Mouse (Mus musculus): ENCODE measurements at regions not wholly inside any gene's neighbourhood (a gene's known extent, or its start where the extent isn't known, plus 50 kb on each side); places are given as distances from the start of the nearest gene placed in this dataset.
A peak's percentile ranks its signal among the peaks of the same experiment; 100 is the strongest.

DNA sequence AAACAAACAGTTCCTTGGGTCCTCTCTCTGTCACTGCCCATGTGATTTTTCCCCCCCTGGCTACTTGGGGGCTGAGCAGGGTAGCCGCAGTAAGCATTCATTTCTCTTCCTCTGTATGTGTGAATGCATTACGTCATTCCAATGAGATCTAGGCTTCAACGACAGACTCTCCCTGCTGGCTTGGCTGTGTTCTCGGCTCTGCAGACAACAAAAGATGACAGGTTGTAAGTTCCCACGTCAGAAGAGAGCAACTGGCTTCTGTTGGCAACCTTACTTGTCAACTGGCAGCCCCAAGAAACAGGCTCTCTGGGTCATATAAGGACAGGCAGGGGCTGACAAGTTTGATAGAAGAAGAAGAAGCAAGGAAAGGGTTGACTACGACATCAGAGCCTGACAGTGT, 423.4 kb downstream of the Sorl1 start:
- H3K9me3 ChIP-seq: no peaks in the 10 kb centered on the region
- 0 out of 2 replicates have a peak, but pooled peaks have one; percentile 31 for ATAC-seq (ENCODE audit: low FRiP score)
- H3K4me3 ChIP-seq (replicated peaks): no peak overlapping the region
- H3K9ac ChIP-seq: no peak overlapping the region
- H3K4me2 ChIP-seq: no peak overlapping the region
- no peaks in the 10 kb centered on the region for H3K36me3 ChIP-seq (replicated peaks)
- peak overlapping the region; percentile 95 for H3K27ac ChIP-seq
- WGBS: 15% methylated on average over 6 of the region's 6 CpGs
- no peaks in the 10 kb centered on the region for H3K27me3 ChIP-seq
- H3K4me1 ChIP-seq: peaks cover 60% of the 10 kb centered on the region

DNA sequence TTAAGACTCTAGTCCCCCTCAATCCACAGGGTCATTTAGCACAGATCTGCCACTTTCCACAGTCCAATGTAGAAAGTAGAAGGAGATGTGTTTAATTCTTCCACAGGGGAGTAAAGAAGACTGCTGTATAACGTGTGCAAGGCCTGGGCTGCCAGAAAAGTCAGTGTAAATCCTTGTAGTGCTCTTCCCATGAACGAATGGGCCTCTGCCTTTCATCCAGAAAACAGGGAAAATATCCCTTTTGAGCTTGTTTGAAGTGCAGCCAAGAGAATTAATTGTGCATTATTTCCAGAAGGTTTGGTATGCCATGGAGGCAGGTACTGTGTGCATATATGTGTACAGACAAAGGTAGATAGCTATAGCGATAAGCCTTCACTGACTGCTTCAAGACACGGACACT, 425.1 kb downstream of the Sorl1 start:
- Histone ChIP-seq H3K4me1 (peaks cover 60% of the 10 kb centered on the region), H3K4me2 (peak overlapping the region; percentile 29; the same call in 1 of the 2 replicates), H3K4me3 (replicated peaks) (no peak overlapping the region), H3K9ac (peak overlapping the region; percentile 22; the same call in 1 of the 2 replicates), H3K27ac (peak overlapping the region; percentile 95), H3K36me3 (replicated peaks) (no peaks in the 10 kb centered on the region), H3K9me3 (no peaks in the 10 kb centered on the region), H3K27me3 (no peaks in the 10 kb centered on the region)
- ATAC-seq (ENCODE audit: low FRiP score): no peak
- 41% methylated on average over 4 of the region's 4 CpGs for WGBS

DNA sequence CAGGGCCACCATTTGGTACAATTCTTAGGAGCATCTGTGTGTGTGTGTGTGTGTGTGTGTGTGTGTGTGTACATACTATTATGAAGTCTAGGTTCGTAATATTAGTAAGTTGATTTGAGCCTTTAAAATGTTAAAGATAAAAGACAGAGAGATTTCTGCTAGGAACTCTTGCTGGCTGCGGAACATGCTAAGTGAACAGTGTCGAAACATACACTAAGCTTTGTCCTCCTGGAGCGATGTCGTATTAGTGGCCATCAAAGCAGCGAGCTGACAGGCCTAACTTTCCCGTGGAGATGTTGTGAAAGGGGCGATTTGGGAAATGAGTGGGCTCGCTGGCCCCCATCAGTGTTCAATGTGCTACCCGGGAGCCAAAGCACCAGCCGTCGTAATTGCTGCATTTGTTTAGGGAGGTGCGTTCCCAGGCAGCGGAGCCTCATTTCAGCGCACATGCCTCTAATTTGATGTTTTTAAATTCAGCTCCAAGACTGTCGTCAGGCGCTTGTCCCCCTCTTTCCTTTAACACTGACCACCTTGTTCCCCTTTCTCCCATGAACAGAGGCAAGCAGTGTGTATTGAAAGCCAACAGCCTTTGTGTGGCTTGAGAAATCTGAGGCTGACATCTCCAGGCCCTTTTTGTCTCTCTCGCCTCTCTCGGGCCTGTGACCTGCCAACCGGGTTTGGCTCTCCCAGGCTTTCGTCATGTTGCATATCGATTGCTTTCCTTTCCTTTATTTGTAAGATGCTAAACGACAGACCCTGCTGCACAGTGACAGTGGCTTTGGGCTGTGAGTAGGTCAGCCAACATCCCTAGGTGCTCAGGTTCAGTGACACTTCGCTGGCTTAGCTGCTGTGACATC, 426.3 kb downstream of the Sorl1 start:
- H3K36me3 ChIP-seq (replicated peaks): no peaks in the 10 kb centered on the region
- peak overlapping the region; percentile 29 for H3K4me2 ChIP-seq
- peak overlapping the region; percentile 95 for H3K27ac ChIP-seq
- 10% methylated on average over 24 of the region's 24 CpGs for WGBS
- H3K9ac ChIP-seq: peak overlapping the region; percentile 42
- no peak overlapping the region for H3K4me3 ChIP-seq (replicated peaks)
- no peaks in the 10 kb centered on the region for H3K9me3 ChIP-seq
- ATAC-seq (ENCODE audit: low FRiP score): peak; percentile 83
- peaks cover 53% of the 10 kb centered on the region for H3K4me1 ChIP-seq
- H3K27me3 ChIP-seq: no peaks in the 10 kb centered on the region

DNA sequence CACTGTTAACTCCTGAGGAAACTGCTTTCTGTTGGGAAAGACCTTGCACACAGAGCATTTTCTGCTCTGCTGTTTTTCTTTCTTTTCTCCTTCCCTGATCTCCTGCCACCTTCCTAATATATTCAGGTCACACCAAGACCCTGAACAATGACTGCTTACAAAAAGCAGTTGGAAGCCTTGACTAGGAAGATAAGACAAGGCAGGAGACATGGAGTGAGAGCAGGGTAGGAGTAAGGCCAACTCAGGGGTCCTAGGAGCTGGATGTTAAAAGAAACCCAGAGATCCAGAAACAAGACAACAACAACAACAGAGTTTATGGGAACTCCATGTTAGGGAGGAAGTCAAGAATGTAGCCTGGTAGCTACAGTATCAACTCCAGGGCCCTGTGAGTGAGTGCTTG, 426.9 kb downstream of the Sorl1 start:
- Histone ChIP-seq H3K27me3 (no peaks in the 10 kb centered on the region), H3K4me3 (replicated peaks) (no peak overlapping the region), H3K27ac (peak overlapping the region; percentile 95), H3K36me3 (replicated peaks) (no peaks in the 10 kb centered on the region), H3K4me1 (peaks cover 50% of the 10 kb centered on the region), H3K4me2 (peak overlapping the region; percentile 29; the same call in 1 of the 2 replicates), H3K9me3 (no peaks in the 10 kb centered on the region), H3K9ac (peak overlapping the region; percentile 42; the same call in 1 of the 2 replicates)
- ATAC-seq (ENCODE audit: low FRiP score): 0 out of 2 replicates have a peak, but pooled peaks have one; percentile 42

DNA sequence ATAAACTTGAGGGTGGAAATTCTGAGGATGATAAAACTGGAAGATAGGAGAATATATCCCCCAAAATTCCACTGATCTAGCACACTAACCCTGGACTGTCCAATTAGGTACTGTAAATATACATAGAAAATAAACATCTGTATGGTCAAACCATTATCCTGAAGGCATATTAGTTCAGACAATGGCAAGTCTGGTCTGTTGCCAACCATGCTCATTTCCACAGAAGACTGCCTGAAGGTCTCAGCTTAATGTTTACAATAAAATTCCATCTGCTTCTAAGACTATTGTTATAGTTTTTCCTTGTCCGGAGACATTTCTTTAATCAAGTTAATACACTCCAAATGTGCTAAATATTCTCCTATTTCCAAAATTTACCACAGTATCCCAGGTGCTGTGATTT, 441.2 kb downstream of the Sorl1 start:
- ATAC-seq (ENCODE audit: low FRiP score): no peak
- 87% methylated on average over 1 of the region's 1 CpGs for WGBS
- H3K4me2 ChIP-seq: no peak overlapping the region
- H3K36me3 ChIP-seq (replicated peaks): no peaks in the 10 kb centered on the region
- H3K27ac ChIP-seq: no peak overlapping the region
- H3K4me3 ChIP-seq (replicated peaks): no peak overlapping the region
- no peaks in the 10 kb centered on the region for H3K27me3 ChIP-seq
- H3K9ac ChIP-seq: no peak overlapping the region
- H3K4me1 ChIP-seq: no peaks in the 10 kb centered on the region
- no peaks in the 10 kb centered on the region for H3K9me3 ChIP-seq

DNA sequence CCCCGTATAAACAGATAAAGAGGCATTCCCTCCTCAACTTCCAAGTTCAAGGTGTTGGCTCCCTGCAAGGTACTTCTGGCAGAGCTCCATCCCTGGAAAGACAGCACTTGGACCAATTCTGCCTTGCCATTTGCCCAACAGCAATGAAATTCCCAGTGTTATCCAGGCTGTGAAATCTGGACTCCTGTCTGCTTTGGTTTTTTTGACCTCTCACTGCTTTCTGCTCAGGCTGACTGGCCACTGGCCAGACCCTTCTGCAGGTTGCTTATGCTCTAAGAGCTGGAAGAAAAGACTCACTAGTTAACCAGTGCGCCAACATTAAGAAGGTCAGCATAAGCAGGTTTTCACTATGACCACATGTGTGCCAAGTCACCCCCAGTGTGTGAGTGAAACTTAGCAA, 448.4 kb downstream of the Sorl1 start:
- Histone ChIP-seq H3K9ac (no peak overlapping the region), H3K27me3 (no peaks in the 10 kb centered on the region), H3K36me3 (replicated peaks) (no peaks in the 10 kb centered on the region), H3K4me1 (no peaks in the 10 kb centered on the region), H3K4me2 (no peak overlapping the region), H3K27ac (no peak overlapping the region), H3K4me3 (replicated peaks) (no peak overlapping the region), H3K9me3 (no peaks in the 10 kb centered on the region)
- no peak for ATAC-seq (ENCODE audit: low FRiP score)
- 89% methylated on average over 2 of the region's 2 CpGs for WGBS

DNA sequence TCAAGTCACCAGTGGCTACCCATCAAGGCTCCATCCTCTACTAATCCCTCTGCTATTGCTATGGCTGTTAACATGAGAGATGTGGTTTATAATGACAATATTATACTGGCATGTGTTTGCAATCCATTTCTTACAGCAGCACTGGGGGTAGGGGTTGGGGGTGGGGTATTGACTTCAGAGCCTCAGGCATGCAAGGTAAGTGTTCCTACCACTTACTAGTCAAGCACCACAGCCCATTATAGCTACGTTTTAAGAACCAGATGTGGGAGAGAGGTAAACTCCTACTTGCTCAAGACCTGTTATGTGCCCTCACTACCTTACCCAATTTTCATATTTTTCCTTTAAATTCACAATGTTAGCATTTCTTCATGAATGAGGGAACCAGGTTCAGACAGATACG, 451.1 kb downstream of the Sorl1 start:
- no peak overlapping the region for H3K4me3 ChIP-seq (replicated peaks)
- H3K4me2 ChIP-seq: no peak overlapping the region
- H3K9ac ChIP-seq: no peak overlapping the region
- no peak overlapping the region for H3K27ac ChIP-seq
- H3K4me1 ChIP-seq: no peaks in the 10 kb centered on the region
- H3K9me3 ChIP-seq: no peaks in the 10 kb centered on the region
- no peaks in the 10 kb centered on the region for H3K36me3 ChIP-seq (replicated peaks)
- no peak for ATAC-seq (ENCODE audit: low FRiP score)
- no peaks in the 10 kb centered on the region for H3K27me3 ChIP-seq
- WGBS: 78% methylated on average over 2 of the region's 2 CpGs

DNA sequence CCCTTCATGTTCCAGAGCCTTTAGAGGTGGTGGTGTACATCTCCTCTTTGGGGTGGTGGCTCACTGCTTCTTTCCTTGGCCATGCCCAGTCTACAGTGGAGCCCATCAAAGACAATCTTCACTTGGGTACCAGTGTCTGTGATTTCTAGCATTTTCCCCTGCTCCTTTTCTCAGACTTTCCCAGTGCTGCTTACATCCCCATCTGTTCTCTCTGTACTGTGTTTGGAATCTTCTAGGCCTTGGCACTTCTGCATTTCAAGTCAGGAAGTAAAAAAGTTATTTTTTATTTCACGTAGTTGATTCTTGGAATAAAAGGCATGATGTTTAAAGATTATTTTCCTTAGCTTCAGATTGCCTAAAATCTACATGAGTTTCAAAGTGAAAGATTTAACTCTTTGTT, 455.4 kb downstream of the Sorl1 start:
- H3K4me1 ChIP-seq: no peaks in the 10 kb centered on the region
- H3K9ac ChIP-seq: no peak overlapping the region
- no peak overlapping the region for H3K4me2 ChIP-seq
- no peaks in the 10 kb centered on the region for H3K27me3 ChIP-seq
- no peaks in the 10 kb centered on the region for H3K9me3 ChIP-seq
- H3K36me3 ChIP-seq (replicated peaks): no peaks in the 10 kb centered on the region
- WGBS: 95% methylated on average over 1 of the region's 1 CpGs
- H3K27ac ChIP-seq: no peak overlapping the region
- ATAC-seq (ENCODE audit: low FRiP score): no peak
- no peak overlapping the region for H3K4me3 ChIP-seq (replicated peaks)

DNA sequence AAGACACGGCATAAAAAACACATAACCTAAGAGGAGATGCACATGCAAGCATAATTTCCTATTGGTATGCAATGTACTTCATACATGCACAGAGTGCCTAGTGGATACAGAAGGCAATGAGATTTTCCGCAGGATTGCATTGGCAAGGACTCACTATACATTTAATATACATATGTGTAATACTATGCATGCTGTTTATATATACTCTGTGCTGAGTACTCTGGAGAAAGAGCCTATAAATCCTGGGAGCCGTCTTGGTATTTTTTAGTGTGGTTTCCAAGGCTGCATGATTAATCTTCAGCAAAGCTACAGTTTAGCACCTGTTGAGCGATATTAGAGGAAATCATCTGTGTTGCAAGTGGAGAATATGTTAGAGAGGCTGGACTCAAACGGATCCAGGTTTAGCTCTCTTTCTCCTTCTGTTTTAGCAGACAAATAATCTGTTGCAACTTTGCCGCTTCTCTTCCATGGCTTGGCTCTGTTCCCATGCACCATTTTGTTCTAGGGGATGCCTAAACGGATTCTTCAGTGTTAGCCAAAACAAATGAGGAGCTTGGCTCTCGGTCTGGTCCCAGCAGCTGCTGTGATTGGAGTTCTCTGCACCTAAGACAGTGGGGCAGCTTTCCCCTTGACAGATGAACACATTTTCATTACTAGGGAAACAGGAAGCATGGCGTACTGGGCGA, 459.0 kb downstream of the Sorl1 start:
- H3K9me3 ChIP-seq: no peaks in the 10 kb centered on the region
- no peak overlapping the region for H3K9ac ChIP-seq
- WGBS: 86% methylated on average over 10 of the region's 10 CpGs
- H3K27ac ChIP-seq: no peak overlapping the region
- H3K4me3 ChIP-seq (replicated peaks): no peak overlapping the region
- H3K4me1 ChIP-seq: no peaks in the 10 kb centered on the region
- no peaks in the 10 kb centered on the region for H3K27me3 ChIP-seq
- no peaks in the 10 kb centered on the region for H3K36me3 ChIP-seq (replicated peaks)
- H3K4me2 ChIP-seq: no peak overlapping the region
- ATAC-seq (ENCODE audit: low FRiP score): no peak

DNA sequence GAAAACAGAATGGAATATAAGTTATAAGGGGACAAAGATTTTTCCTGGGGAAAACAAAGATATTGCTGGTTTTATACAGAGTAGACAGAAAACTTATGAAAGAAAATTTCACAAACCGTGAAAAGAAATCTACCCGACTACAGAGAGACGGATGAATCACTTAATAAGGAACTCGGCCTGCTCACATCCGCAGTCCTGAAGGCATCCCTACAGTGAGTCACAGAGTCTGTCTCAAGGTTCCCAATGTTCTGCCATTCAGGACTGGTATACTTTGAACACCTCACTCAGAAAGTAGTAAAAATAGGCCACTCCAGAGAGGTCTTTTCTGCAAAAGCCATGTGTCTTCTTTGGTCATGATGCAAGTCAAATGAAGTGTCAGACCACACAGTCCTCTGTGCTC, 463.5 kb downstream of the Sorl1 start:
- WGBS: 86% methylated on average over 5 of the region's 5 CpGs
- no peak for ATAC-seq (ENCODE audit: low FRiP score)
- H3K9ac ChIP-seq: no peak overlapping the region
- no peak overlapping the region for H3K4me3 ChIP-seq (replicated peaks)
- H3K4me2 ChIP-seq: no peak overlapping the region
- no peaks in the 10 kb centered on the region for H3K9me3 ChIP-seq
- H3K27ac ChIP-seq: no peak overlapping the region
- no peaks in the 10 kb centered on the region for H3K27me3 ChIP-seq
- no peaks in the 10 kb centered on the region for H3K4me1 ChIP-seq
- no peaks in the 10 kb centered on the region for H3K36me3 ChIP-seq (replicated peaks)

DNA sequence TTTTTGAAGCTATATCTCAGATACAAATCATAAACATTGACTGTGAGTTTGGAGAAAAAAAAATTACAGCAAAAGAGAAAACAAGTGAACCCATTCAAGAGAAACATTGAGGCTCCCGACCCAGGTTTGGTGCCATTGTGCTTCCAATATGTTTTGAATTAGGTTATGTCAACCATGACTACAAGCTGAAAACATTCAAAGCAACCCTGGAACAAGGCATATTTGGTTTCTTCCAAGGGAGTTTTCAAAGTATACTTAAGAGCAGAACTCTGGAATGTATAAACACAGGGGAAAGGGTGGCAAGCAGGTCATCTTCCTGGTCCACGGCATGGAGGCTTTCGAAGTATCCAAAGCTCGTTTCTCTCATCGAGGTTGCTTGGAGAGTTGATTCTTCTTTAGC, 464.1 kb downstream of the Sorl1 start:
- Histone ChIP-seq H3K27me3 (no peaks in the 10 kb centered on the region), H3K4me1 (no peaks in the 10 kb centered on the region), H3K4me3 (replicated peaks) (no peak overlapping the region), H3K9ac (no peak overlapping the region), H3K9me3 (no peaks in the 10 kb centered on the region), H3K27ac (no peak overlapping the region), H3K4me2 (no peak overlapping the region), H3K36me3 (replicated peaks) (no peaks in the 10 kb centered on the region)
- ATAC-seq (ENCODE audit: low FRiP score): no peak
- 84% methylated on average over 5 of the region's 5 CpGs for WGBS

DNA sequence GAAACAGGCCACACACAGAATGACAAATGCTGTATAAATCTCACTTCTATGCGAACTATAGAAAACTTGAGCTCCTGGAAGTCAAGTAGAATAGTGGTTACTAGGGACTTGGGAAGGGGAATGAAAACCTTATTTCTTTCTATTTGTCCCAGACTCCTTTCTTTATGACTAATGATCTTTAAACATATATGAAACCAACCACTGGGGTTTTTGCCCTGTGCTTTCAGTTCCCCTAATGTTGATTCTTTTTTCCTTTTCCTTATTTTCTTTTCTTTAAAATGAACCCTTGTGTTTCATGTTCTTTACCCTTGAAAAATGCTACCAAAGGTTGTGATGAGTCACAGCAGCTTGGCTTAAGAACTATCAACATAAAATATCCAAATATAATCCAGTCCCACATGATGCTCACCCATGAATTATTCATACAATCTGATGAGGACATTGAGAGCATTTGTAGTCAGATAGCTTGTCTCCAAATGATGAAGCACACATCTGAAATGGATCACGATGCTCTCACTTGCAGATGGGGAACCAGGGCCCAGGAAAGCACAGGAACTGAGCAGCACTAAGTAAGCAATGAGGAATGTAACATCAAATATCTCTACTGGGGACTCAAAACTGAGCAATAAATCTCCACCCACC, 470.2 kb upstream of the Ubash3b start:
- Histone ChIP-seq H3K36me3 (replicated peaks) (no peaks in the 10 kb centered on the region), H3K9me3 (no peaks in the 10 kb centered on the region), H3K27ac (no peak overlapping the region), H3K4me3 (replicated peaks) (no peak overlapping the region), H3K4me1 (no peaks in the 10 kb centered on the region), H3K4me2 (no peak overlapping the region), H3K9ac (no peak overlapping the region), H3K27me3 (no peaks in the 10 kb centered on the region)
- WGBS: 80% methylated on average over 2 of the region's 2 CpGs
- no peak for ATAC-seq (ENCODE audit: low FRiP score)

Data from forebrain, embryonic 12.5 days (tissue).